Mouse (Mus musculus) stomach, embryonic 15.5 days (tissue): ENCODE results near the gene Acot13. TPM values are rescaled to one million over a fixed set of nuclear protein-coding genes. Genes with fewer than 3 reads are reported as not detected.

Source experiments
- ATAC-seq: fragments of 200-750 bp; cut with Nextera tagmentation; 2 replicates; pipeline ENCODE4 v1.8.0; 2017; ENCODE audit warnings: low read depth, moderate number of reproducible peaks, moderate TSS enrichment; ENCODE audit not compliant: insufficient read depth, low FRiP score
- H3K27ac ChIP-seq: fragments of 300-500 bp; sonication (generic); 2 replicates; pipeline ENCODE4 v1.5.1; 2015; ENCODE audit warnings: mild to moderate bottlenecking, inconsistent platforms
- H3K27me3 ChIP-seq: fragments of 300-500 bp; sonication (generic); replicated peaks from 2 replicates; pipeline ENCODE4 v1.6.1; 2015; ENCODE audit warnings: inconsistent platforms
- H3K36me3 ChIP-seq: fragments of 300-500 bp; sonication (generic); 2 replicates; pipeline ENCODE4 v1.6.1; 2015; ENCODE audit warnings: inconsistent platforms
- H3K4me1 ChIP-seq: fragments of 300-500 bp; sonication (generic); 2 replicates; pipeline ENCODE4 v1.6.1; 2015; ENCODE audit warnings: inconsistent platforms
- H3K4me2 ChIP-seq: fragments of 300-500 bp; sonication (generic); 2 replicates; pipeline ENCODE4 v1.6.1; 2015; ENCODE audit warnings: mild to moderate bottlenecking, inconsistent platforms
- H3K4me3 ChIP-seq: fragments of 300-500 bp; sonication (generic); replicated peaks from 2 replicates; pipeline ENCODE4 v1.5.1; 2015; ENCODE audit warnings: inconsistent platforms
- H3K9ac ChIP-seq: fragments of 300-500 bp; sonication (generic); 2 replicates; pipeline ENCODE4 v1.6.1; 2015; ENCODE audit warnings: inconsistent platforms
- H3K9me3 ChIP-seq: fragments of 300-500 bp; sonication (generic); 2 replicates; pipeline ENCODE4 v1.6.1; 2016; ENCODE audit warnings: inconsistent platforms
- WGBS: fragments of 180-500 bp; shearing (Covaris S2); methylation state at CpG from one replicate; pipeline ENCODE4 v1.1.7; 2015; 5-methylcytosine and 5-hydroxymethylcytosine counted together
- polyA plus RNA-seq: library from polyadenylated mRNA; unstranded; fragments of >200 nt; fragmentation: Nextera tagmentation; extraction: Ambion mirVana; gene quantifications from 2 replicates; pipeline ENCODE4 v1.2.1, GENCODE M21; 2015

Acot13 gene
- 102 and 103 TPM in 2 replicates for polyA plus RNA-seq

DNA sequence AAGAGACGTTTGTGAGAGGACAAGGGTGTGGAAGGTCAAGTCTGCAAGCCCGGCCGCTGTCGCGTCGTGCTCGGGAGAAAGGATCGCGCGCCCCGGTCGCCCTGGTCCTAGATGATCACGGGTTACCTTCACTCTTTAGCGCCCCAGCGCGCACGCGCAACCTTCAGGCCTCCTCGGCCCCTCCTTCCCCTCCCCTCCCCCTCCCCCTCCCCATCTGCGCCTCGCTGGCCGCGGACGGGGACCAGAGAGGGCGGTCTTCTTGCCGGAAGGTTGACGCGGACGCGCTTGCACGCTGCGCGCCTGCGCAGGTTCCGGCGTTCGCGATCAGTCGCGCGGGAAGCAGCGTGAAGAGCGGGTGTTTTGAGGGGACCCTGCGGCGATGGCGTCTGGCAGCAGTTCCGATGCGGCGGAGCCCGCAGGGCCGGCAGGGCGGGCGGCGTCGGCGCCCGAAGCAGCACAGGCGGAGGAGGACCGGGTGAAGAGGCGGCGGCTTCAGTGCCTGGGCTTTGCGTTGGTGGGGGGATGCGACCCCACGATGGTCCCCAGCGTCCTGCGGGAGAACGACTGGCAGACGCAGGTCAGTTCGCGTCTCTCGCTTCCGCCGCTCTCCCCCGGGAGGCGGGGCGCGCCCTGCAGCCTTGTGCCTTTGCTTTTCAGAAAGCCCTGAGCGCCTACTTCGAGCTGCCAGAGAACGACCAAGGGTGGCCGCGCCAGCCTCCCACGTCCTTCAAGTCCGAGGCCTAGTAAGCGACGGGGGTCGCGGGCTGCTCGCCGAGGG, at the start of gene Acot13, which contains the start of gene Tdp2:
TSS of gene Acot13 (minus strand) at position 188 of the 778 bp plus-strand sequence.
TSS of gene Tdp2 (plus strand) at position 327 of the 778 bp plus-strand sequence.
- under 1% methylated on average over 84 of the region's 90 CpGs for WGBS
- H3K9me3 ChIP-seq, result no peaks in the 10 kb centered on the region
- H3K36me3 ChIP-seq, result no peaks in the 10 kb centered on the region
- no peaks in the 10 kb centered on the region for H3K27me3 ChIP-seq
- H3K4me3 ChIP-seq, result peak within 1 kb of the TSS; percentile 96
- H3K4me2 ChIP-seq, result peak within 1 kb of the TSS; percentile 75
- H3K9ac ChIP-seq, result peak within 1 kb of the TSS; percentile 99
- ATAC-seq, result peak; percentile 97
- peak within 1 kb of the TSS; percentile 97 for H3K27ac ChIP-seq
- H3K4me1 ChIP-seq, result peaks cover 17% of the 10 kb centered on the region

DNA sequence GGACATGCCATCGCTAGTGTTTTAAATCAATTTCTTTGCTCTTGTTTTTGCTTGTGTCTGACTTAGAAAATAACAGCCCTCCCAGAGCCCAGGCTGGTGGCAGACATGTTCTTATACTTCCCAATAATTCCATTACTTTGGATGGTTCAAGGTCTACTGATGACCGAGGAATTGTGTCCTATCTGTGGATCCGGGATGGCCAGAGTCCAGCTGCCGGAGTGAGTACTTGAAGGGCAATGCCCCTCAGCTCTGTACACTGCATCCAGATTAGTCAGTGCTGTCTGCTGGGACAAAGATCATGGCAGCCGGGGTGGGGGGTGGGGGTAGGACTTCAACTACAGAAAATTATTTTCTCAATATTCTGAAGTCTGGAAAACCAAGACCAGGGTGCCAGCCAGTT, 49.4 kb upstream of the Acot13 start:
- no peak for ATAC-seq
- Histone ChIP-seq H3K4me3 (no peak overlapping the region), H3K36me3 (no peaks in the 10 kb centered on the region), H3K9me3 (no peaks in the 10 kb centered on the region), H3K9ac (no peak overlapping the region), H3K27ac (no peak overlapping the region), H3K4me2 (no peak overlapping the region), H3K4me1 (no peaks in the 10 kb centered on the region), H3K27me3 (no peaks in the 10 kb centered on the region)
- WGBS, result 91% methylated on average over 5 of the region's 5 CpGs

DNA sequence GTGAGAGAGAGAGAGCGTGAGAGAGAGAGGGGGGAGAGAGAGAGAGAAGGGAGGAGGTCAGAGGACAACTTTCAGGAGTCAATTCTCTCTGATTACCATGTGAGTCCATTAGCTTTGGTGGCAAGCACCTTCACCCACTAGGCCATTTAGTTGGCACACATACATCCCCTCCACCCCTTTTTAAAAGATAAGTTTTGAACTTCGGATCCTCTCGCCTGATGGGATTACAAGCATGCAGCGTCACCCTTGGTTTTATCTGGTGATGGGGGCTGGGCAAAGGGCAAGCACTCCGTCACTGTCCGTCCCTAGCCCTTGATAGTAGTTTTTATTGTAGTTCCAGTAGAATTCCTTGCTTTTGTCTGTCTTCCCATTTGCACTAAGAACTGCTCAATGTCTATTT, 48.9 kb upstream of the Acot13 start:
- Histone ChIP-seq H3K4me3 (no peak overlapping the region), H3K4me1 (no peaks in the 10 kb centered on the region), H3K36me3 (no peaks in the 10 kb centered on the region), H3K27ac (no peak overlapping the region), H3K4me2 (no peak overlapping the region), H3K9ac (no peak overlapping the region), H3K27me3 (no peaks in the 10 kb centered on the region), H3K9me3 (no peaks in the 10 kb centered on the region)
- ATAC-seq, result no peak
- WGBS, result 69% methylated on average over 6 of the region's 6 CpGs

DNA sequence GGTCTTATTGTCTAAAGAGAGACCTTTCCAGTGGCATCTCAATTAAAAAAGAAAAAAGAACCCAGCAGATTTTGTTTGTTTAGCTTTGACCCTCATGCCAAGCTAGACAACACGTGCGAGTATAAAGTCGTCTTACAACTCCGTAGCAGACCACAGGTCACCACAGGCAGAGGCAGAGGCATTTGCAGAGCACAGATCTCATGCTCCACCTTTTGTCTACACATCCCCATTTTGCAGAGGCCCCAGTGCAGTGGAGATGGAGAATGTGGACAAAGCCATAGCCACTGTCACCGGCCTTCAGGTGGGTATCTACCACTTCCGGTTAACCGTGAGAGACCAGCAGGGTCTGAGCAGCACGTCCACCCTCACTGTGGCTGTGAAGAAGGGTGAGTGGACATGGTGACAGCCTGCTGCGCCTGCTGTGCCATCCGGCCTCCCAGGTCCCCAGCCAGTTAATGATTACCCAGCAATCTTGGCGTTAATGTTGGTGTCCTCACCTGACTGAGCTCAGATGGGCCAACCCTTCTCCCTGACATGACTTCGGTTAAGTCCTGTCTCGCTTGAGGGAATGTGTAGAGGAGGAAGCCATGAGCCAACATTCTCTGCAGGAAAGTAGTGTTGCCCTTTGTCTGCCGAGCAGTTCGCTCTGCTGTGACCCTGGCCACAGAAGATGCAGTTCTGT, 48.2 kb upstream of the Acot13 start:
- Histone ChIP-seq H3K4me2 (no peak overlapping the region), H3K4me3 (no peak overlapping the region)

DNA sequence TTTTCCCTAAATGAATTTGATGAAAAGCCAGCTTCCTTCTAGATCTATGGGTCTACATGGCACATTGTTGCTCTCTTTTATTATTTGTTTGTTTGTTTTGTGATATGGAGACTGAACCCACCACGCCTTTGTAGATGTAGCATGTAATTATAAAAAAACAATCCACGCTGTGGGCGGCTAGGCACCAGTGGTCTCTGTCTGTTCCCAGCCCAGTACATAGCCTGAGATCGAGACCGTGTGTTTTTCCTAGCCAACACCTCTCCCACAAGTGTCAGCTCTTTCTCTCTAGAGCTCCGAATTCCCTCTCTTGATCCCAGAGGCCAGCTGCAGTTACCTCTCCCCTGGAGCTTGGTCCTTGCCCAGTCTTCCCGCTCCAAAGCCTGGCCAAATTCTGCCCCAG, 36.9 kb upstream of the Acot13 start:
- ATAC-seq, result no peak
- Histone ChIP-seq H3K9me3 (no peaks in the 10 kb centered on the region), H3K27ac (no peak overlapping the region), H3K4me3 (no peak overlapping the region), H3K4me2 (no peak overlapping the region), H3K27me3 (no peaks in the 10 kb centered on the region), H3K4me1 (no peaks in the 10 kb centered on the region), H3K36me3 (no peaks in the 10 kb centered on the region), H3K9ac (no peak overlapping the region)
- WGBS, result 86% methylated on average over 7 of the region's 7 CpGs

More for the DNA sequence above, 48.2 kb upstream of the Acot13 start:
- no peaks in the 10 kb centered on the region for H3K9me3 ChIP-seq
- no peaks in the 10 kb centered on the region for H3K27me3 ChIP-seq
- H3K27ac ChIP-seq, result no peak overlapping the region
- ATAC-seq, result no peak; the same call in 1 of the 2 replicates
- no peak overlapping the region for H3K9ac ChIP-seq
- no peaks in the 10 kb centered on the region for H3K4me1 ChIP-seq
- no peaks in the 10 kb centered on the region for H3K36me3 ChIP-seq
- 75% methylated on average over 15 of the region's 15 CpGs for WGBS

DNA sequence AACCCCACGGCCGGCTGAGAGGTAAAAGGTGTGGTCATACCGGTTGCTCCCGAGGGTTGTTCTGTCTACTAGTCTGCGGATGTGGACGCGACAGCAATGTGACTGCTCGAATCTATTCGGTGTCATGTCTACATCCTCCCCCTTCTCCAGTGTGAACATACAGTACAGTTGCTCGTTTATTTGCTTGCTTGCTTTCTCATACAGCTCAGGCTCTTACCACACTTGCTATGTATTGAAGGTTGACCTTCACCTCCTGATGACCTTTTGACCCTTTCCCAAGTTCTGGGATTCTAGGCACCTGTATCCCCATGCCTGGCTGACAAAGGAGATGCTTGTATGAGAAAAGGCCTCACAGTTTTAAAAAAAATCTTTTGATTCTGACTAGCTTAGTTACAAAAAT, 36.4 kb upstream of the Acot13 start:
- no peak for ATAC-seq
- H3K36me3 ChIP-seq, result no peaks in the 10 kb centered on the region
- no peaks in the 10 kb centered on the region for H3K27me3 ChIP-seq
- H3K4me3 ChIP-seq, result no peak overlapping the region
- H3K9ac ChIP-seq, result no peak overlapping the region
- H3K4me1 ChIP-seq, result no peaks in the 10 kb centered on the region
- no peak overlapping the region for H3K27ac ChIP-seq
- no peak overlapping the region for H3K4me2 ChIP-seq
- WGBS, result 79% methylated on average over 10 of the region's 10 CpGs
- no peaks in the 10 kb centered on the region for H3K9me3 ChIP-seq

DNA sequence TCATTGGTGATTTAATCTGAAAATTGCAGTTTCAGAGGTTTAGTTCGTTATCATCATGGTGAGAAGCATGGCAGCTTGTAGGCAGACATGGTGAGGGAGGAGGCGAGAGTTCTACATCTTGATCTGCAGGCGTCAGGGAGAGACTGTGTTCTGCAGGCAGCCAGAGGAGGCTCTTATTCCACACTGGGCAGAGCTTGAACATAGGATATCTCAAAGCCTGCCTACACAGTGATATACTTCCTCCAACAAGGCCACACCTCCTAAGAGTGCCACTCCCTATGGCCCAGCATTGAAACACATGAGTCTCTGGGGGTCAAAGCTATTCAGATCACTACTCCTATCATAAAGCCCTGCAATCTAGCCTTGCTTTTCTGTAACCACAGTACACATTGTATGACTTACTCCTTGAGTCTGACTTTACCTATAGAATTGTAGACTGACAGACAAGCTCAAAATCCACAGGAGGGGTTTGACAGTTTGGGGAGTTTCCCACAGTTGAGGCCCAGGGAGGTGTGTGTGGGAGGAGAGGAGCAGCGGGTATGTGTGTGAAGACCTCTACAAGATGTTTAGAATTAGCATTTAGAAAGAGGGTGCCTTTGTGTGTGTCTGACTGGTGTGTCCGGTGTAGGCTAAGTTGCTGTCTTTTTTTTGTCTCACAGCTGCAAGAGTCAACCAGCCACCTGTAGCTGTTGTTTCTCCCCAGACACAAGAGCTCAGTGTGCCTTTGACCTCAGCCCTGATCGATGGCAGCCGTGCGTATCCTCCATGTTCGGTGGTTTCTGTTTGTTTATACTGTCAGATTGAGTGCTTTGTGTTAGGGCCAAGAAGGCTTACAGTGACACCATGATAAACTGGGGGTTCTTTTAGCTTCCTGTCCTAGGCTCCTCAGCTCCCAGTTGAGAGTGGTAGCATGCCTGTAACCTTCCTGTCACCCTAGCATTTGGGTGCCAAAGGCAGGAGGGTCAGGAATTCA, 35.4 kb upstream of the Acot13 start:
- WGBS, result 48% methylated on average over 9 of the region's 9 CpGs

DNA sequence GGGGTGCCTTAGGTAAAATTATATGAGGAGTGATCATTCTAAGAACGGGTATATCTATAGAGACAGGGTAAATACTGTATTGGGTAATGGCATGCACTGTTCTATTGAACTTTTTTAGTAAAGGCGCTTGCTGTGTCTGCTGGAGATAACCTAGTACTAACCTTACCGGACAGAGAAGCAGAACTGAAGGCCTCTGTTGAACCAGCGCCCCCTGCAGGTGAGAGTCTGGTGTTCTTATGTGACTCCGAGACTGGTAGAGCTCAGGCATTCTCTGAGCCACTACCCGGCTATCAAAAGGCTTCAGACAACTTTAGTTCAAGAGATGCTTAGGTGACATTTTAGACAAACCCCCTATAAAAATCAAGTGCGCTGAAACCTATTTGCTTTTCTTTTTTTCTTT, 31.2 kb upstream of the Acot13 start:
- H3K27ac ChIP-seq, result no peak overlapping the region
- no peak overlapping the region for H3K9ac ChIP-seq
- no peaks in the 10 kb centered on the region for H3K9me3 ChIP-seq
- H3K4me1 ChIP-seq, result no peaks in the 10 kb centered on the region
- no peak overlapping the region for H3K4me2 ChIP-seq
- no peaks in the 10 kb centered on the region for H3K27me3 ChIP-seq
- H3K36me3 ChIP-seq, result no peaks in the 10 kb centered on the region
- no peak overlapping the region for H3K4me3 ChIP-seq
- 69% methylated on average over 7 of the region's 7 CpGs for whole genome bisulfite sequencing
- no peak for ATAC-seq

More for the DNA sequence above, 35.4 kb upstream of the Acot13 start:
- Histone ChIP-seq H3K4me3 (no peak overlapping the region), H3K4me2 (no peak overlapping the region), H3K9me3 (no peaks in the 10 kb centered on the region), H3K27me3 (no peaks in the 10 kb centered on the region), H3K27ac (no peak overlapping the region), H3K9ac (no peak overlapping the region), H3K36me3 (no peaks in the 10 kb centered on the region), H3K4me1 (no peaks in the 10 kb centered on the region)
- ATAC-seq, result peak; percentile 47; the same call in 1 of the 2 replicates

DNA sequence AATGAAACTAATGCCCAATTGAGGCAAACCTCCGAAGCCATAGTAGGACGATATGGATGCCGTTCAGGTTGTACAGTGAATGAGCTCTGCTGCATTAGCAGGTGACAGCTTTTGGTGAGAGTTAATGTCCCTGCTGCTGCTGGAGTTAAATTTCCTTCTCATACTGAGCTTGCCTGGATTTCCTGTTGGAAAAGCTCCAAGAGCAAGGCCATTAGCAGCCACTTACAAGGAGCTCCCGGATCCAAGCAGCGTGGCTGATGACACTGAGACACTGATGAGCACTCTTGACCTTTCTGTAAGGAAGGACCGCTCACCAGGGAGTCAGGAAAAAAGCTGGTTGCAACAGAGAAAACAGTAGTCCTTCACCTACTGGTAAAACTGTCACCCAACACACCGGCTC, 30.7 kb upstream of the Acot13 start:
- H3K4me3 ChIP-seq, result no peak overlapping the region
- H3K9ac ChIP-seq, result no peak overlapping the region
- no peak overlapping the region for H3K4me2 ChIP-seq
- ATAC-seq, result no peak
- no peaks in the 10 kb centered on the region for H3K27me3 ChIP-seq
- WGBS, result 52% methylated on average over 7 of the region's 7 CpGs
- no peaks in the 10 kb centered on the region for H3K4me1 ChIP-seq
- no peaks in the 10 kb centered on the region for H3K9me3 ChIP-seq
- no peaks in the 10 kb centered on the region for H3K36me3 ChIP-seq
- H3K27ac ChIP-seq, result no peak overlapping the region

DNA sequence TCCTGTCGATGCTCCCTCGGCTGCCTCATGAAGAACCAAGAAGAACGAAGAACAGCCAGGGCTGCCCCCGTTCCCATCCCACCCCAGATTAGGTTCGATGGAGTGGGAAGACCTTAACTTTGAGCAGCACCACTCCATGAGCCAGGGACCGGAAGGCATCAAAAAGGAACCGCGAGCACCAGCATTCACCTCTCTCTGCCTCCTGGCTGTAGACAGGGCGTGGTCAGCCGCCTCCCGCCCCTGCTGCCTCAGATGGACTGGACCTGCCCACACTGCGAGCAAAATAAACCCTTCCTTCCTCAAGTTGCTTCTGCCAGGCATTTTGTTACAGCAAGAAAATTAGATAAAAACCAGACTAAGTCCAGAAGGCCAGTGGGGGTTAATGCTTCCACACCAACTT, 29.7 kb upstream of the Acot13 start:
- no peak overlapping the region for H3K4me2 ChIP-seq
- ATAC-seq, result no peak
- no peaks in the 10 kb centered on the region for H3K36me3 ChIP-seq
- WGBS, result 66% methylated on average over 12 of the region's 12 CpGs
- no peaks in the 10 kb centered on the region for H3K27me3 ChIP-seq
- H3K9ac ChIP-seq, result no peak overlapping the region
- no peak overlapping the region for H3K4me3 ChIP-seq
- no peak overlapping the region for H3K27ac ChIP-seq
- H3K4me1 ChIP-seq, result no peaks in the 10 kb centered on the region
- H3K9me3 ChIP-seq, result no peaks in the 10 kb centered on the region

DNA sequence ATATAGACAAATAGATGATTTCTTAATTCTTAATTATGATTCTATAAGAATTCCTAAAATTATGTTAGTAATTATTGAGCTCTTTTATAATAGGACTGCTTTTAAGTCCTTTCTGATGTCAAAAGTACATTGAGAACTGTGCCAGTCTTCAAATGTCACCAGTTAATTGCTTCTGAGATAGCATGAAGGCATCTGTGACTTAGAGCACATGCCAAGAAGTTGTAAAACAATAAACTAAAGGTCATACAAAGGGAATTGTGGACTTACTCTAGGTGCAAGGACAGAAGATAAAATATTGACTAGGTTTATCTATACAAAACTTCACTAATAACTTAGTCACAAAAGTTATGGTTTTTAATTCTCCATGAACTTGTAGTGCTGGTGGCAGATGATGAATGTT, 27.8 kb upstream of the Acot13 start:
- no peak overlapping the region for H3K4me2 ChIP-seq
- no peaks in the 10 kb centered on the region for H3K9me3 ChIP-seq
- H3K9ac ChIP-seq, result no peak overlapping the region
- no peak overlapping the region for H3K27ac ChIP-seq
- no peak for ATAC-seq
- H3K27me3 ChIP-seq, result no peaks in the 10 kb centered on the region
- H3K4me3 ChIP-seq, result no peak overlapping the region
- no peaks in the 10 kb centered on the region for H3K4me1 ChIP-seq
- H3K36me3 ChIP-seq, result no peaks in the 10 kb centered on the region
